Mouse (Mus musculus) urinary bladder, adult 18-20 months (tissue): ENCODE measurements around the gene Myh7b.

Experiments
- DNase-seq, 2 experiments: peaks; one replicate each; pipeline ENCODE4 v3.0.0; 2022; ENCODE audit warnings: low spot score in 2 of 2, mixed read lengths in 2 of 2

Gene Myh7b

DNA sequence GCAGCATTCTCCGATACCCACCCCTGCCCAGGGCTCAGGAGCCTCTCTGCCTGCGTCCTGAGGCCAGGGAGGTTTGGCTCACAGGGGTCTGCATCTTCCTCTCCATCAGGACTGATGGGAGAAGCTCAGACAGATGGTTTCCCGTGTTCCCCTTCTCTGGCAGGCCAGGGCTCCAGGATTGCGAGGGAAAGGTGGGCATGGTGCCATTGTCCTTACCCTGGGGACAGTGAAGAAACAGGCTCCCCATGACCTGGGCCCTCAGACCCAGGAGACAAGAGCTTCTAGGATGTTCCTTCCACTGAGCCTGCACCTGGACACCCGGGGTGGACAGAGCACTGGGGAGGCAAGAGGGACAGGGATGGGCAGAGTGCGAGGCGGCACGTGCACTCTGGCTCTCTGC is 23.6 kb downstream of the Myh7b start:
- DNase-seq = no peak

DNA sequence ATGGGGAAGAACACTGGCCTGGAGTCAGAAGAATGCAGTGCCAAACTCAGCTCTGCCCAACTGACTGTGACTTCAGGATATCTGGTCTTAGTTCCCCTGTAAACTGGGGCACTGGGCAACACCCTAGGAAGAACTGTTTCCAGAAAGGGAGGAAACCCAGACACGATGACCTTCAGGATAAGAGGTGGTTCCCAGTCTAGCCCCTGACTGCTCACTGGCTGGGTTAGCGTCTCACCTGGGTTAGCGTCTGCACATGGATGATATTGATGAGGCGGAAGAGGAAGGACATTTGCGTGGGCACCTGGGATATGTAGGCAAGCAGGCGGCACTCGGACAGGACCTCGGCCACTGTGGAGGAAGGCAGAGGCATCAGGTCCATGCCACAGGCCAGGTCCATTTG is 24.9 kb downstream of the Myh7b start:
- DNase-seq = no peak

DNA sequence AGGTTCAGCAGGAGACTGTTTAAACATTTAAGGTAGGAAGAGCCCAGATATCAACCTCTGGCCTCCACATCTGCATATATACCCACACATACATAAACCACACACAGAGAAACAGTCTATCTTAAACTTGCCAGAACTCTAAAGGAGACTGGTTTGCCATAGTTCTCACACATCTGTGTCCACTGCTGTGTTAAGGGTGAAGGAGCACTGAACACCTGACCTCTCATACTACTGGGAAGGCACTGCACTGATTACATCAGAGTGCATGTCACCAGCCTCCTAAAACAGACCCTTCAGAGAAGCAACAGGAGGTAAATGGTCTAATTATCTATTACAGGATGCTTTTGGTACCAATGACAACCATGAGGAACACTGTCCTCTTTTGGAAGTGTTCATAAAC is 25.9 kb downstream of the Myh7b start:
- DNase-seq = no peak

DNA sequence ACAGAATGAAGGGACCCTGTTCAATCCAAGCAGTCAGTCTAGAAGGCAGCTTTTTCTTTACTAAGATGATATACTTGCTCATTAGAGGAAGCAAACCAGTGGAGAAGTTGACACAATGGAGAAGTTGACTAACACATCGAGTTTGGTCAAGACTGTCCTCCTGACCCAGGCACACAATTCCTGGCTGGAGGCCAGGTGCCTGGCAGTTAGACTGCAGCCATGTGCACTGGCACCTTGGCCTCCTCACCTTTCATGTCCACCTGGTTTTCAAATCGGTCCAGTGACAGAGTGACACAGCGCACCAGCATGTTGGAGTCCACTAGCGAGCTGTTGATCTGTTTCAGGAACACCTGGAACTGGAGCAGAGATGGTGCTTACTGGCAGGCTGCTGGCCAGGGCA is 26.4 kb downstream of the Myh7b start:
- DNase-seq = no peak

DNA sequence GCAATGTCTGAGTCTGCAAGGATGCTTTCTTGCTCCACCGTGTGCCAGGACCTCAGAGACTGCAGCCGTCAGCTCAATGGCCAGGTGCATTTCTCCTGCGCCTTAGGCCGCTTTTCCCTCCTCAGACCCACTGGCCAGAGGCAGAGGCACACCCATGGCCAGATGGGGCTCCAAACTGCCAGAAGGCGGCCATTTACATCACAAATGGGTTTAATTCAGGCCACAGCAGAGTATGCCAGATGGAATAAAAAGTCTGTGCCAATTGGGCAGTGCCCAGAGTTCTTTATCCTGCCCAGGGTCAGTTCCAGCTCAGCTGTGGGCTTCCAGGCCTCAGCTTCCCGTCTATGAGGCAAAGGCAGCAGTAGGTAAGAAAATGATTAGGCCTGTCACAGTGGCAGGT is 29.6 kb downstream of the Myh7b start:
- DNase-seq = no peak

DNA sequence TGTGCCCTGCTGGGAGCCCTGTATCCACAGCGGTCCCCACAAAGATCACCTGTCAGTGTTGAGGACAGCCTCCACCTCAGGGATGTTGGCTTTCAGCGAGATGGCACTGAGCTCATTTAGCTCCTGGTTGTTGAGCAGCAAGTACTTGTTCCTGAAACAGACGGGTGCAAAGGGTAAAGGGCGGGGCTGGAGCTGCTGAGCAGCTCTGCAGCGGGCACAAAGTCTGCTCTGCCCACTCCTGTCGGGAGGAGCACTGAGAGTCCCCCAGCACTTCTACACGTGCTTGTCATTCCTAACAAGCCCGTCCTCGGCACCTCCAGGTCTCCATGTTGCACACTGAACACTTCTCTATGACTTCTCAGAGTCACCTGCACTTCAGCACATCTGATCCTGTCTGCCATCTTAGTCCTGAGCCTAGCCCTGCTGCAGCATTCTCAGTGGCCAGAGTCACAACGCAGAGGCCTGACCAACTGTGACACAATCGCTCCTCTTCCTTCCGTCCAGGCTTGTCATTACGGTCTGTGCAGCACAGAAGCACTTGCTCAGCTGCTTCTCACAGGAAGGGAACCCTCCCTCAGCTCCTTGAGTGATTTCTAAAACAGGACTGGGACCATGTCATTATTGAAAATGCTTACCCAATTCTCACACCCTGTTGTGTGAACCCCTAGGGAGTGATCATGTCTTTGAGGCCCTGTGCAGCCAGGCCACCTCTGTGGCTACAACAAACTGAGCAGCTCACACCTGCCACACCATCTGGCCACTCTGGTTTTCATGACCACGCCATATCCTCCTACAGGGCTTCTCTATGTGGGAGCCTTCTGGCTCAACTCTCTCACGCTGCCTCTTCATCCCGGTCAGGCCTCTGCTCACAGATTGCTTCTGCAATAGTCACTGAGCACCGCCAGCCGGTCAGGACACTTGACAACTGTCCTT is 30.8 kb downstream of the Myh7b start:
- DNase-seq = no peak

DNA sequence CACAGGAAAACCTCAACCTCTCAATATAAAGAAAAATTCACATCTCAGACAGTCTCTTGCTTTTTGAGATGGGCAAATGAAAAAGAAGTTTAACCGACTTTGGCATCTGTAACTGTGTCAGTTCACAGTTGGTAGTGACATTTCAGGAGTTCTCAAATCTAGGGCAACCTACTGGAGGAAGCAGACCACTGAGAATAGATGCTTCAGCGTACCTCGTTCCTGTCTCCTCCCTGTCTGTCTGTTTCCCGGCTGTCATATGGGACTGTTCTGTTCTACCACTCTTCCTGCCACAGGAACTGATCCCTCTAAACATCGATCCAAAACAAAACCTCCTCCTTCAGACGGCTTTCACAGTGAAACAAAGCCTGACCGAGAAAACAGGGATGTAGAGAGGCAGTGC is 34.7 kb downstream of the Myh7b start:
- DNase-seq = no peak

DNA sequence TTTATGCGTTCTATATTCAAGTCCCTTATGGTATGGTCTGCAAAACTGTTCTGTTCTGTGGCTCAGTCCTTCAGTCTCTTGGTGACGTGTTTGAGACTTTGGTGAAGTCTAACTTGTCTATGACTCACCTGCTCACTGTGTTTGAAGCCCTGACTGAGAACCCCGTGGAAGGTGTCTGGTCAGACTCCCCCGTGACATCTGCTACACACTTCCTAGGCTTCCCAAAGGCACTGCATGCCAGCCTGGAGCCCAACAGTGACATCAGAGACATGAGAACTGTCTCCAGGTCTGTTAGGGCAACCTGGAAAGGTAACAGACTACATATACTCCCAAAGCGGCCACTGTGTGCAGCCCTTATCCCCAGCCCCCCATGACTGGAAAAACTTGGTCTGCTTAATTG is 41.6 kb downstream of the Myh7b start:
- DNase-seq = no peak

DNA sequence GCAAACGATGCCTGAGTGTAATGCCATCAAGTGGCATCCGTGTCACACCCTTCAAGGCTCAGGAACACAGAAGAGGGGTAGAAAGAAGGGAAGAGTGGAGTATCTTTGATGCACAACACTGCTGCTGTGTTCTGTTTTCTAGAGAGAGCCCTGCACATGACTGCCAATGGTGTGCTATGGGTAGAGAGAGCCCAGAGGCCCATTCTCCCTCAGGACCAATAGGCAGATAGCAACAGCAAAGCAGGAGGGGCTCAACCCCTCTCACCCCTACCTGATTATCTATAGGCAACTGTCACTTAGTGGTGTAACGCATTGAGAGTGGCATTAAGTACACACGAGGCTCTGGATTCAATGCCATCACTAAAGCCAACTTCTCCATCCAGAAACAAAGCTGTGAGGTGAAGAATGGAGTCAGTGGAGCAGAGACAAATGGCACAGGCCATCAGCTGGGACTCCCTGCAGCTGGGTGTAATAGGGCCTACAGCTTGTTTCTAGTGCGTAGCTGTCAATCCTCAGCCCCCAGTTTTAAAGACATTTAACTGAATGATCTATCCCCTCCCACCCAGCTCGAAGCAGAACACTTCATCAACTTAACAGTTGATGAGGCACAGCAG is 44.9 kb downstream of the Myh7b start:
- DNase-seq = no peak

DNA sequence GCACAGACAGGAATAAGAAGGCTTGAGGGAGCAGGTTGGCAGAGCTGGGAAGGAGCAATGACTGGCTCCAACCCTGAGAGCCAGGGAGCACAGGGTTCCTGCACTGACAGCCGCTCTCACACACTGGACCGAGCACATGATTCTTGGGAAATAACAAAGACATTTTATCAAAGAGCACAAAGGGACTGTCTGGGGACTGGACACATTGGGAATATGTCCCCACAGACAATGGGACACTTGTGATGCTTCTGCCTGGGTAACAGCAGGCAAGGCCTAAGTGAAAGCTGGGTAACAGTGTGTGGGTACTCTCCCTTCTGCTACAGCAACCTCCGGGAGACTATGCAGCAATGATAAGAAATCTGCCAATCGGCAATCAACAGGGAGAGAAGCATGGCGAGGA is 51.4 kb downstream of the Myh7b start:
- DNase-seq = no peak

DNA sequence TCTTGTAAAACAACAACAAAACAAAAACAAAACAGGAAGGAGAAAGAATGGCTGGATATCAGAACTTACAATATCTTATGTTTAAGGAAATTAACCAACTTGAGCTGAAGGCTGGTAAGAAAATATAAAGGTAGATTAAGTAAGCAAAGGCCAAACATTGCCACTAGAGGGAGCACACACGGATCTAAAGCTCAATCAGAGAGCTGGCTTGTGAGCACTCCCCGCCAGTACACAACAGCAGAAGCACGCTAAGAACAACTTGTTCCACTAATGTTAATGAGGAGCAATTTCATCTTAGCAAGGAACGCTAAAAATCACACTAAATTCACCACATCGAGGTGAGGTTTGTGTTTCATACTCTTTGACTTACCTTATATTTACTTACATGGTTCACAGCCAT is 52.1 kb downstream of the Myh7b start:
- no peak for DNase-seq

DNA sequence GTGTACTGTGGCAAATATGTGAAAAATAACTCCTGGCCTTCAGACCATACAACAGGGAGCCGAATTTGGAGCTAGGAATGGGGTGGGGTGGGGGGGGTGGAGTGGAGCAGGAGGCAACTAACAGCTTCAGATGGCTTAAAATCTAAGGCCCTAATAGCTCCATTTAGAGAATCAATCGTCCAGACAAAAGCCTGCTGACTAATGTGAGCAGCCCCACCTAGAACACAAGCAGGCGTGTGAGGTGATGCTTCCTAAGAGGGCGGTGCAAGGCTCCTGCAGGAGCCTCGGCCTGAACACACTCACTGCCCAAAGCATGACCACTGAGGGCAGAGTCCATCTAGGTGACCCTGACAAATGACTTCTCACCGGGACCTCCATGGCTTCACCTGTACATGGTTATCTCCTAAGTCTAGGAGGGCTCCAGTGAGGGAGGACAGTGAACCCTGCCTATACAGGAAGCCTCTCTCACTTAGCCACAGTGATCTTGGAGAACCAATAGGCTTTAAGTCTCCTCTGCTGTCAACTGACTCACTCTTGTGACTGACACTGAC is 53.0 kb downstream of the Myh7b start:
- no peak for DNase-seq

DNA sequence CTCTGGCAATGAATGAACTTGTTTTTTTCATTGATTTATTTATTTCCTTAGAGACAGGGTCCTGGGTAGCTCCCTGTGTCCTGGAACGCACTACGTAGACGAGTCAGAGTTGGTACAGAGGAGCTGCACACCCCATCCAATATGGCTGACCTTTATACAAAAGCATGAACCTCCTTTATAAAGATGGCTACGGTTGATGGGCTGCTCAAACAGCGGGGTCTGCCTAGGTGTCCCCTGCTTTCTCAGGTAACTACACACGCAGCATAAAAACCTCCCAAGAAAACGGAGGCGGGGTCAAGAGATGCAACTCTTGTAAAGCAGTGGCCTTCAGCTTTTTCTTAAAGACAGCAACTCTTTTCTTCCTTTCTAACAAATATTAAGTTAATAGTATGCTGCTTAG is 56.9 kb downstream of the Myh7b start:
- no peak for DNase-seq

DNA sequence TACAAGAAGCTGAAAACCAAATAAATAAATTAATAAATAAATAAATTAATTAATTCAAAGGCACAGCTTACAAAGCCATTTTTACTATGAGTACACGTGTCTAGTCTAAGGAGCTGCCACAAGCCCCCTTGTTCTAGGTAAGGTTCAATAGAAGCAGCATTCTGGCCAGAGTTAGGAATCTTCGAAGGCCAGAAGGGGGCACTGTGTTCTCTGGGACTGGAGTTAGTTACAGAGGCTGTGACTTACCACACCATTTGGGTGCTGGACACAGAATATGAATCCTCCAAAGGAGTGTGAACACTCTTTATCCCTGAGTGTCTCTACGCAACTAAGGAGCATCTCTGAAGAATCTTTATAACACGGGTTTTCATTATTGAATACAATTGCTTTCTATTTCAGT is 57.4 kb downstream of the Myh7b start:
- no peak for DNase-seq

DNA sequence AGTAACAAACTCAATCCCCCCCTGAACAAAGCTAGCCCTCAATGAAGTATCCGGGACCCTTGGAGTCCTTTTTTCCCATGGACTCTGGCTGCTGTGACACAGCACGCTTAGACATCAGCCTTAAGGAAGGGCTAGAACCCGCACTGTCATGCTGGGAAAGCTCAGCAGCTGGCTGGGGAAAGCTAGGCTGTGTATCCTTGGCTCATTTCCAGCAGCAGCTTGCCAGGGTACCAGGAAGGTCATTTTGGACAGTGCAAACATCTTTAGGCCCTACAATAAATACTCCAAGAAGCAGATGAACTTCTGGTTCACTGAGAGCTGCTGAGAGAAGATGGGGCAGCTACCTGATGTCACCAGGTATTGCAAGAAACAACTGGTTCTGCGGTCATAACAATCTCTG is 60.2 kb downstream of the Myh7b start:
- no peak for DNase-seq

DNA sequence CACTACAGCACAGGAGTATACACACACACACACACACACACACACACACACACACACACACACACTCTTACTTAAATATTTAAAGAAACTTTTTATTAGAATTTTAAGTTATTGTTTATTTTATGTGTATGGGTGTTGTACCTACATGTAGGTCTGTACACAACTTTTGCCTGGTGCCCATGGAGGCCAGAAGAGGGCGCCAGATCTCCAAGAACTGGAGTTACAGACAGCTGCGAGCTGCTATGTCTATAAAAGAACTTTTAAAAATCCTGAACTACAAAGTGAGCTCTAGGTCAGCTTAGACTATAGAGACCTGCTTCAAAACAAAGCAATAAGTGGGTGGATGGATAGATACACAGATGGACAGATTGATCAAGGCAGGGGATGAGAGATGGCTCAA is 62.5 kb downstream of the Myh7b start:
- peak in 1 of 2 experiments; percentile 16 for DNase-seq

DNA sequence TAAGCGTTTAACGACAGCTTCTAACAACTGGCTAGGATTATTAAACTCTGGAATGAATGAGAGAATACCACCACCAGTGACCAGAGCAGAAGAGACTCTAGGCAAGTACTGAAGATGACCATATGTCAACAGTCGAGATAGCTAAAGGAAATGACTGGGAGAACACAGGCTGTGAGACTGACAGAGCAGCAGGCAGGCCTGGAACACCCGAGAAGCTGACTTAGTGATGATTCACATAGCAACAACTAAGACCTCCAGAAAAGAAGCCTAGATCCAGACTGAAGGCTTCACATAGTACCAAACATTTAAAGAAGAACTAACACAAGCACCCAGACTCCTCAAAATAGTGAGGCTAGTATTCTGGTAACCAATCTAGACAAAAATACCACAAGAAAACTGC is 64.1 kb downstream of the Myh7b start:
- no peak for DNase-seq

DNA sequence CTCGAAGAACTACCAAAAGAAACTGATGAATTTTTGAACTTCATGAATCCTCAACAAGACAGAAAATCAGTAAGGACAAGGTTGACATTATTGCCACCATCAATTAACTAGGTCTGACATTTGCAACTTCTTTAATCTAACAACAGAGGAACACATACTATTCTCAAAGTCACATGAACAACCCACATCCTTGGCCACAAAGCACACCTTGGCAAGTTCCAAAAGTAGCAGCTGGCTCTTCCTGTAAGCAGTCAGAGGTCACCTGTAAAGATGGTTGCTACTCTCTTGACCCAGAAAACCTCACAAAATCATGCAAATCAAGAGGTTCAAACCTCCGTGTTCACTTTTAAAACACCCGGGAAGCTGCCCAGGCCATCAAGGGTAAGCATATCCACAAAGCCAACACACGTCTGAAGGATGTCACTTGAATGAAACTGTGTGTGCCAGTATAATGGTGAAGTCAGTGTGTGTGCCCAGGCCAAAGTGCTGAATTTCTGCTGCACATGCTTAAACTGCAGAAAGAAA is 68.6 kb downstream of the Myh7b start:
- DNase-seq = no peak

DNA sequence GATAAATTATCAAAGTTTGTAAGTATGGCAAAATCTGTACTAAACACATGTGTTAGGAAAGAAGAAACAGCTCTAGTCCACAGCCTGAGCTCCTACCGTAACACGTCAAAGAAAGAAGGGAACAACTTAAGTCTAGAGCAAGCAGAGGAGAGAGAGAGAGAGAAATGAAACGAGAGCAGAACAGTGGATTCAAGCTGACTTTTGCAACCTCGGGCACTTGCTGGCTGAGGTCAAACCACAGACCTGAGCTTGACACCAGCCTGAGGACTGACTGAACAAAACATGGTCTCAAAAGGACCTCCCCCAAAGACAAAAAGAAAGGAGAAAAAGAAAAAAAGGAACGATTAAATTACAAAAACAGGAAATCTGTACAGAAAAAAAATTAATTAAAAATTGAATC is 69.6 kb downstream of the Myh7b start:
- DNase-seq = no peak

DNA sequence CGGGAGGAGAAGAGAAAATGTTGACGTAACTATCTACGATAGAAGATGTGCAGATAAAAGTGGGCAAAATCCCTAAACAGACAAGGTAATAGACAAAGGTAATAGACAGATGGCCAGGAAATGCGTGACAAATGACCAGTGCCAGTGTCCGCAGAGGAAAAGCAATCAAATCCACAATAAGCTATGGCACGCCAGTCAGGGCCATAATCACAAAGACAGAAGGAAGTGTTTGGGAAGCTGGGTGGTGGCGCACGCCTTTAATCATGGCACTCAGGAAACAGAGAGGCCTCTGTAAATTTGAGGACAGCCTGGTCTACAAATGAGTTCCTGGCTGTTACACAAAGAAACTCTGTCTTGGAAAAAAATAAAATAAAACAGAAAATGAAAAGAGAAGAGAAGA is 70.2 kb downstream of the Myh7b start:
- DNase-seq = no peak

DNA sequence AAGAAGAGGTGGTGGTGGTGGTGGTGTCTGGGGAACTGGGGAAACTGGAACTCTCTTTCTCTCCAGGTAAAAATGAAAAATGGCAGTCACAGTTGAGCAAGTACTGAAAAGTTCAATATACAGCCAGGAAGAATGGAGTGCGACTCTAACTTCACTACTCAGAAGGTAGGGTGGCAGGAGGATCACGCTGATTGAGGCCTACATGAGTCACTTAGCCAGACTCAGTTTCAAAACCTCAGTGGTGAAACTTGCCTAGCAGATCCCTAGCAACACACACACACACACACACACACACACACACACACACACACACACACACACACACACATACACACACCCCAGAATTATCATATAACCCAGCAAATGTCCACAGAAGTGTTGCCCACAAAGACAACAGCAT is 70.9 kb downstream of the Myh7b start:
- no peak for DNase-seq

DNA sequence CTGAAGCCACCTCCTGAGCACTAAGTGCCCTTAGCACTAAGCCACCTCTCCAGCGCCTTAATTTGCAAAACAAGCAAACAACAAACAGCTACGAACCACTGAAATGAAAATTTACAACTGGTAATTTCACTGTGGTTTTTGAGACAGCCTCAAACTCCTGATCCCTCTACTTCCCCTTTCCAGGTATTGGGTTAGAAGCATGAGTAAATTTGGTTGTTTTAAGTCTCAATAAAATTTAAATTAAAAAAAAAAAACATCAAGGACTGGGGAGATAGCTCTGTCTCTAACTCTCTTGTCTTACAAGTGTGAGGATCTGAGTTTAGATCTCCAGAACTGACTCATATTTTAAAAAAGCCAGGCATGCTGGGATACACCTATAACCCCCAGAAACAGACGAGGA is 72.1 kb downstream of the Myh7b start:
- no peak for DNase-seq

DNA sequence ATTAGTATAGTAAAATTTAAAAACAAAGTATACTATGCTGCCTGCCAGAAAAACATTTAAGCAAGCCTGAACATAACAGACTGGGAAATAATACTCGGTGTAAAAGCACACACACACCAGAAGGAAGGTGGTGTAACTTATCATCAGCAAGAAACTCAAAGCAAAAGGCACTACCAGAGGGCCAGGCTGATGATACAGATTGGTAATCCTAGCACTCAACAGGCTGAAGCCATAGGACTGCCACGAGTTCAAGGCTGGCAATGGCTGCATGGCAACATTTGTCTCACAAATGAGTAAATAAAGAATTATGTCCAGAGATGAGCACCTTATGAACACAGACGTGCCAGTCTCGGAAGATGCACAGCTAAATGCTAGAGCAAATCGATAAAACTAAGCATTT is 72.8 kb downstream of the Myh7b start:
- no peak for DNase-seq
